Mouse (Mus musculus) c-Kit-positive CD71-positive TER-119-negative erythroid progenitor cells, embryonic 14.5 days (primary cell): ENCODE measurements at regions not wholly inside any gene's neighbourhood (a gene's known extent, or its start where the extent isn't known, plus 50 kb on each side); places are given as distances from the start of the nearest gene placed in this dataset.

ENCODE experiments used
- DNase-seq: peaks from one replicate; pipeline ENCODE4 v3.0.0-alpha.2; 2013; ENCODE audit warnings: low read depth

DNA sequence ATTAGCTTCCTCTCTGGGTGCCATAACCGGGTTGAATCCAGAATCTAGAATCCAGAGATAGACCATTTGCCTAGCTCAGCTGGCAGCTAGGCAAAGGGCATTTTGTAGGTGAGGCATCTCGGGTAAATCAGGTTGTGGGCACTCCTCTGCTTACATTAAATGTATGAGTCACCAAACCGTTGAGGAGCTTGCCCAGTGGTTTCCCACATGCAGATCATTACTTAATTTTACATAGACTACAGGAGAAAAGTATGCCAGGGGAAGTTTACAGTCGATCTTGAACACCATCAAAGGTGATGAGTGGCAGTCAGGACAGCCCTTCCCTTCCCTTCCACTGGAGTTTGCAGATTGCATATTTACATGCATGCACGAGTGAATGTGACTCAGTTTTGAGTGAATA is 128.5 kb upstream of the Peli2 start:
- DNase-seq = no peak

DNA sequence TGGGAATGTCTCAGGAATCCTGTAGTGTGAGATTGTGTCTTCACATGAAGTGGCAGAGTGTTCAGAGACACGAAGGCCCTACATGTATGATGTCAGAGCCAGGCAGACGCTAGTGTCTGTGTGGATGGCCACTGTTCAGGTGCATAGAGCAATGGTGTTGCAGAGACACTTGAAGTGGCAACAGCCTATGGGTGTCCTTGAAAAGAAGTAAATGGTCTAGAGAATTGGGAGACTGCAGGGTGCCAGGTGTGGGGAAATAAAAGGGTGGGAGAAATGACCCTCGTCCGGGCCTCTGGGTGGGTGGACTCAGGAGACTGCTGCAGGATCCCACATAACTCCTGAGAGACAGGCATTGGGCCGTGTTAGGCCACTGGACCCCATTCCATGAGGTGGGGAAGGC is 127.8 kb upstream of the Peli2 start:
- DNase-seq = no peak

DNA sequence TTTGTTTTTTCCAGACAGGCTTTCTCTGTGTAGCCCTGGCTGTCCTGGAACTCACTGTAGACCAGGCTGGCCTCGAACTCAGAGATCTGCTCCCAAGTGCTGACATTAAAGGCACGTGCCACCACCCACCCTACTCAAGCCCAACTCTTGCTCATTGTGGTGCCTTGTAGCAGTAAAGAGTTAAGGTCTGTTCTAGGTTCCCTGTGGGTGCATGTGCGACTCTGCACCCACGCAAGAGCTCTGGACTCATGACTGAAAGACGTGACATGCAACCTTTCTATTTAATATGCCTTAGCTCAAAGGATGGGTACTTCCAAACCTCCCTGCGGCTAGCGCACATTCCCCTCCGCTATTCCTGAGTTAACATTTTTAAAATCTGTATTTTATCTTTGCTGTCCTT is 121.7 kb upstream of the Peli2 start:
- no peak for DNase-seq

DNA sequence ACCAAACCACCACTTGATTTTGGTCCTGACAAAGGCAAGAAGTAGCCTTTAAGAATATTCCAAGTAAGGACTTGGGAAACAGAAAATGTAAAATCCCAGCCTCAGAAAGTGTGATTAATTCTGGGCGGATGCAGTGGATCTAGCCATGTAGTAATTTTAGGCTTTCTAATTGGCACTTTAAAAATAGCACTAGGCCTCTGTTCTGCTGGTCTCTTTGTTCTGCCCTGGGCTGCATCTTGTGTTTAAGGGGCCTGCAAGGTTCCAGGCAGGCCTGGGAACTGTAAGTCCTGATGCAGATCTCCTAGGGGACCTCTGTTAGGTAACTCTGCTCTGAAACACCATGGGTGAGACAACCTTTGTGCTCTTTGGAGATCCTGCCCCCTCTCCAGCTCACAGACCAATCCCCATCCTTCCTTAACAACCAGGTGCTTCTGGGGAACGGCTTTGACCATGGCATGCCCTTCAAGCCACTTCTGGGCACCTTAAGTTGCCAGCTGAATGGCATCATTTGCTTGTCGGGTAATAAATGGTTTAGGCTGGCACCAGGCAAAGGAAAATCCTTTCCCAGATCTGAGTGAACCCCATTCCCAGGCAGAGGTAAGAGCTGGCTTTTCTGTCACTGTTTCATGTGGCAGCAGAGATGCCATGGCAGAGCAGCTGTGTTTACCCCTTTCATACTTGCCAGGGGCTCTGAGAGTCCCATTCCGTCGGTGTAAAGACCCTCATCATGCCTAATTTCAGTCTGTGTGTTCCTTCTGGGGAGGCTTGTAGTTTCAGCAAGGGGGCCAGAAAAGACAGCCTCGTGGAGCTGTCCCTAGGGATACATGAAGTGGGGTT is 115.3 kb upstream of the Peli2 start:
- DNase-seq = no peak

DNA sequence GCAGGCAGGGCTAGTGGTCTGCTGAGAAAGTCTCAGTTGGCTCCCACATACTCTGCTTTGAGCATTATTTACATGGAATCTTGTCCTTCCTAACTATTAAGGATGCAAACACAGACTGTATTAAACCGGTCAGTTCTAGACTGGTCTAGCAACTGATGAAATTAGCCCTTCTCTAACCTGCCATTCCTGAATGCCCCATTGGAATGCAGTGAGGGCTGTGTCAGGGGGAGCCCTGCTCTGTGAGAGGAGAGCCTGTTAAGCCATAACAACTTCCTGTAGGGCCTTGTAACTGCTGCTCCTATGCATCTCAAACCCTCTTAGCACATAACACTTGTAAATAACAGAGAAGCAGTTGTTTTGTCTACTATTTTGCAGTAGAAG is 114.7 kb upstream of the Peli2 start:
- no peak for DNase-seq

DNA sequence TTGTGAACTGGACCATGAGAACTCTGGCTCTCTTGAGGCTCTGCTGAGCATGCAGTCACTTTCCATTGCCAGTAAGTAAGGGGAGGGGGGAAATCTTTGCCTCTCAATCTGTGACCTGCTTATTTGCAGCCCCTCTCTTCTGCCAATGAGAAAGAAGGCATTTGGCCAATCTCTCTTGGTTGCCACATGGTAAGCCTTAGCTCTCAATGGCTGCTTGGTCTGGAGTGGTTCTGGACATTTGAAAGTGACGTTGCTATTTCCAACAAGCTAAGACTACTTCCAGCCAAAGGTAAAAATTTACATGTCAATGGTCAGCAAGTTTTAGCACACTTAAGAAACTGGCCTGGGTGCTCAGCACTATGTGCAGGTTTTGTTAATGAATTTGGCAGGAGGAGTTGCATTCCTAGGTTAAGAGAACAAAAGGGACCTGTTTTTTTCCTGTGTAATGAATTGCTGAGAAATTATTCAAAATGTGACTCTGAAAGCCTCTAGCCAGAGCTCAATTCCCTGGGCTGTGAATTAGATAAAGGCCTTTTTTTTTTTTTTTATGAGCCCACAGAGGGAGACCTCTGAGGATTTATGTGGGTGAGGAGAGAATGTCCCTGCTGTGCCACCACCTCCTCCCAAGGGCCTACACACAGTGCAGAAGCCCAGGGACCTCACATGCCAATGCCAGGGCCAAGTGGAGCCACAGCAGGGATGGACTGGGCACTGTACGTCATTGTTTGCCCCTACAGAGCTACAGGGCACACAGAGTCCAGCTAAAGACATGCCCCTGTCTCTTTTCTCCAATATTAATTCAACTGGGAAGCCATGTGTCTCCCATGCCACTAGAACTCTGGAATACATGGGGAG is 108.0 kb upstream of the Peli2 start:
- no peak for DNase-seq

DNA sequence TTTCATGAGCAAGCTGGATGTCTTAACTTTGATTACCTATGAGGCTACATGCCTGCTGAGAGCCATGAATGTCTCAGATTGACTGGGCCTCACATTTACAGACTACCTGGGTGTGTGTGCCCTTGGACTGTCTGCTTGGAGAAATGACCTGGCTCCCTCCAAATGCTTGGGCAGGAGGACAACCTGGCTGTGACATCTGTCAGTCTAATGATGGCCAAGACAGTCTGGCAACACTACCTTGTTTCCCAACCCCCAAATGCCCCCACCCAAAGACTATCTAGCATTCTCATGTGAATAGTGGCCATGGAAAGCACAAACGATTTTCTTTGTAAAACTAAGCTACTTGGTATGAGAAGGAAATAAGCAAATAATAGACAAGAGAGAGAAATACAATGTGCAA is 107.2 kb upstream of the Peli2 start:
- no peak for DNase-seq

DNA sequence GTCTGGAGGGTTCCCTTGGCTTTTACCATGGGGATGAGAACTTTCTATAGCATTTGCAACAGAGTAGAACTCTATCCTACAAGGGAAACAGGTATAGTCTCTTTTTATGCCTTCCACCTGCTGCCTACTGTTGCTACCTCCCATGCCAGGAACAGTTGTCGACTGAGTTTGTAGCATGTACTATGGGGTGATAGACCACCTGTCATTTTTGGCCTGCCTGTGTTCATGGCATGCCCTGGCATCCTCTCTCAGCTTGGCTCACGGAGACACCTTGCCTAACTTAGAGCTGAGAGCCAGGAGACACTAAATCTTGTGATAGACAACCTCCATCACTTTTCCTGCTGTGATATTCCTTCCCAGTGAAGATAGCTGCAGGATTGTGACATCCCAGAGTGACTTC is 105.8 kb upstream of the Peli2 start:
- no peak for DNase-seq

DNA sequence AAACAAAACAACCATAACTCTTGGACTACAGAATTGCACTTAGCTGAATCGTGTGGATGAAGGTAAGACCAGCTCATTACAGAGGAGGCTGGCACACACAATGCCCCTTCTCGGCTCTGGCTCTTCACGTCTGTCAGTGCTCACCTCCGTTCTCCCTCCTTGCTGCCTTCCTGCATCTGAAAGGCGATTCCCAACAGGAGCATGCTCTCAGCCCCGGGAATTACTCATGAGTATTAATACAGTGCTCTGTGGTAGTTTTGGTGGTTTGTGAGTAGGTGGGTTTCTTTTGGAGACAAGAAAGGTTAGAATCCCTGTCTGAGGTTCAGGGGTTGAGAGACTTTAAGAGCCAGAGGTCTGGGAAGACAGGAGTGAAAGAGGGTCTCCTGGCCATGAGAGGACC is 102.7 kb upstream of the Peli2 start:
- no peak for DNase-seq

DNA sequence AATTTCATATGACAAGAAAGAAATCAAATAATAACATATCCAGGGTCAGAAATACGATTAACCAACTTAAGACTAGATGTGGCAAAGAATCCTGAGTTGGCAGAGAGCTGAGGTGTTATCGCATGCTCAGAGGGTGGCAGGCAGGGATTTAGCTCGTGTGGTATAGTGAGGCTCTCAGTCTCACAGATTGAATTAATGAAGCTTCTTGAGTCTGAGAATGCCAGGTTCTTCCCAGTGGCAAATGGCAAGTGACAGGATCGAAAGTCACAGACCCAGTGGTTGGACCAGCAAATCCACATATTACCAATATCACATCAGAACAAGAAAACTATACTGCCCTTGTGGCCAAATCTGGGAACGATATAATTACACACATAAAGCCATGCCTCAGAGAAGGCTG is 101.3 kb upstream of the Peli2 start:
- DNase-seq = no peak

DNA sequence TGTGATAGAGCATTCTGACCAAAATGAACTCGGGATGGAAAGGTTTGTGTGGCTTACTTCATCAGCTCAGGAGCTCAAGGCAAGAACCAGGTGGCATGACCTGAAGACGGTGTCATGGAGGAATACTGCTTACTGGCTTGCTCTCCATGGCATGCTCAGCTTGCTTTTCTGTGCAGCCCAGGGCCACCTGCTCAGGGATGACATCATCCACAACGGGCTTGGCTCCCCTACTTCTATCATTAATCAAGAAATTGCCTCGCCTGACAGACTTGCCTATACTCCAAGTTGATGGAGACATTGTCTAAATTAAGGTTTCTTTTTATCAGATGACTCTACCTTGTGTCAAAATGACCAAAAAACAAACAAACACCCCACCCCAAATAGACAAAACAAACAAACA is 98.4 kb upstream of the Peli2 start:
- no peak for DNase-seq

DNA sequence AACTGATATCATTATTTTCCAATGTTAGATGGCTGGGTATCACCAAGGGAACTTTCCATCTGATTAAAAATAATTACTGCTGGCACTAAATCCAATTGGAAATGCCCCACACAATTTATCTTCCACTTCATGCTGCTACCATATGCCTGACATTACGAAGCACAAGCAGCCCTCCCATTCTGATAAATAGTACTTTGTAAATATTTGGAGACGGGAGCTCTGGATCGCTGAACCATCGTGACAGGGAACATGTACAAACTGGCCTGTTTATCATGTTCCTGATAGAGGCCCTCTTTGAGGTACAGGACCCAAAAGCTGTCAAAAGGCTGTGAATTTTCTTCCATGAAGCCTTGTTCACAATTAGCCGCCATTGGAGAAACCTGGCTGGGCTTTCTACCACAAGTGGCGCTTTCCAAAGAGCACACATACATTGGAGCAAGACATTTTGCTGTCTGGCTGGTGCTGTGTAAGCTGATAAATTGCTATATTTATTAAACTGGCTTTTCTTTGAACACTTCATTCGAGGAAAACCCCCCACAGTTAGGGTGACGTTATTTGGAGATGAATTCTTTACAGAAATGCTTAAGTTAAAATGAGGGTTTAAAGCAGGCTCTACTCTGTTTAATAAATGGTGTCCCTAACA is 96.5 kb upstream of the Peli2 start:
- DNase-seq = no peak

DNA sequence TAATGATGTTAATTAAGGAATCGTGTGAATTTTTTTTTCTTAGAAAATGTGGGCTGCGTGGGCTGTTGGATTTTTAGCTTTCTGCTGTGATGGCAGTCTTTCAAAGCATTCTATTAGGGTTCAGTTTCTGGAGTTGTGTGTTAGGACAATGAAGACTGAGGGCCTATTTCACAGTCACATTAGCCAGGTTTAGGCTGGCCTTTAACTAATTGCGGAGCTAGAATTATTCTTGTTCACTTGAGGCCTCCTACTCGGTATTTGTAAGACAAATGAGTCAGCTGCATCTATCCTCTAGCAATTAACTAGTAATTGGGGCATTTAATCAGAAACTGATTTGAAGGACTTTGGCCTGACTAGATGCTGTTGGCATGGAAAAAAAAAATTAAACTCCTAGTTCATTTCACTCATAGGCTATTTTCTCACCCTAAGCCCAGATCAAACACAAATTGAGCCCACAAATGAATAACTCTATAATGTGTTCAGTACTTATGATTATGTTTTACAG is 81.3 kb upstream of the Peli2 start:
- DNase-seq = no peak

DNA sequence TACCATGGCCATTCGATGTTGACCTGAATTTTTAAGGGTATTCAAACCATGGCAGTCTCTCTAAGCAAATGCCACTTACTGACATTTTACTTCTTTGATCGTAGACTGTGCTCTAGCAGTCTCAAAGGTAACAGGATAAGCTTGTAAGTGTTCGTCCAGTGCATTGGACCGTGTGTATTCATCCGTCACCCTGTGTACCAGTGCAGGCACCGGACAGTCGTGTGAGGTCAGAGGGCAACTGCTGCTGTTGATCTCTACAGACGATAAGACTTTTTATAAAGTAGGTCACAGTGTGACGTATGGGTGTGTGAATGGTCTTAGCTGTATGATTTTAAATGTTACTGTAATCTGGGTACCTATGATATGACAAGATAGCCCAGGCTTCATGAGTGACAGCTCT is 74.5 kb upstream of the Peli2 start:
- DNase-seq = no peak

DNA sequence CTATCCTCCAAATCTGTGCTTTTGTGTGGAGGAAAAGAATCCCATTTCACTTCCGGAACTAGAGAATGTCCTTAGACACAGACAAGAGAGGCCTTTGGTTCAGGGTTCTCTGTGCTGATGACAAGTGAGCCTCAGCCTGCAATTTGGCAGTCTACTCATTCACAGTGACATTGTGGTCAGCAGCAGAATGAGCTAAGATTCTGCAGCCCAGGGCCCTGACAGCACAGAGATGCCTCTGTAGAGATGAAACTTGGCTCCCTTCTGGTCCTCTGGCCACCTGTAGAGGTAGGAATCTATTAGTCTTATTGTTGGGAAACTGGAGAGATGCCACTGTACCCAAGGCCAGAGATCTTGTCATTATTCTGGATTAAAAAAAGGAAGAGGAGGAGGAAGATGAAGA is 73.8 kb upstream of the Peli2 start:
- no peak for DNase-seq

DNA sequence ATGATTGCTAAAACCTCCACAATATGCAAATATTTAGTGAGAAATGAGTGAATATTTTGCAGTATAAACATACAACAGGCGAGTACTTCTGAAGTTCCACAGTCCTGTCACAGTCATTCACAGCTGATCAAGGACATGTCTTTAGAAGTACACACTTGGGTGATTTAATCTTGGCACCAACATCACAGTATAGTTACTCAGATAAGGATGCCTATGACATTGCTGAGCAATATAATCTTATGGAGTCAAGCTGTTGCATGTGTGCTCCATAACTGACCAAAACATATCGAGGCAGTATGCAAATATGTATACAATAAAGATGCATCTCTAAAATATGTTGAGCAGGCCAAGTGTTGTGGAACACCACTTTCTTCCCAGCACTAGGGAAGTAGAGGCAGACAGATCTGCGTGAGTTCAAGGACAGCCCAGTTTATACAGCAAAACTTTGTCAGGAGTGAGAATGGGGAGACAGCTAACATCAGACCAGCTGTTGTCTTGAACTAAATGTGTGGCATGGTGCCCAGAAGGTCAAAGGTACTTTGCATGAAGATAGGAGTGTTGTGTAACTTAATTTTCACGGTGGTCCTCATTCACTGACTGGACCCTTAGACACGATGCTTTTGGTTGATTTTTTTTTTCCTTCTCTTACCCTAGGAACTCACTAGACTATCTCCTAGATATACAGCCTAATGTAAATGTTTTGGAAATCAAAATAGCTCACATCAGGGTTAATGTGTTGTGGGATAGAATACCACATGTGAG is 70.7 kb upstream of the Peli2 start:
- DNase-seq = no peak

DNA sequence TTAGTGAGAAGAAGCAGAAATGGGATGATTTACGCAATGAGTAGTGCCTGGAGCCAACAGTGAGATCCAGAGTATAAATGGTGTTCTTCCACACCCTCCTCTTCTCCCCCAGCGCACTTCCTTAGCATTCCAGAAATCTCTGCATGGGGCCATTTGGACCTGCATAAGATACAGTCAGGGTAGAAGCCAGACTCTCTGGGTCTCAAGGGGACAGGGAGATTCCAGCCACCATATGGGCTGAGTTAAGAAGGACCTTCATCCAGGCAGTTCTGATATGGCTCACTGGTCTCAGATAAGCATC is 70.2 kb upstream of the Peli2 start:
- no peak for DNase-seq

DNA sequence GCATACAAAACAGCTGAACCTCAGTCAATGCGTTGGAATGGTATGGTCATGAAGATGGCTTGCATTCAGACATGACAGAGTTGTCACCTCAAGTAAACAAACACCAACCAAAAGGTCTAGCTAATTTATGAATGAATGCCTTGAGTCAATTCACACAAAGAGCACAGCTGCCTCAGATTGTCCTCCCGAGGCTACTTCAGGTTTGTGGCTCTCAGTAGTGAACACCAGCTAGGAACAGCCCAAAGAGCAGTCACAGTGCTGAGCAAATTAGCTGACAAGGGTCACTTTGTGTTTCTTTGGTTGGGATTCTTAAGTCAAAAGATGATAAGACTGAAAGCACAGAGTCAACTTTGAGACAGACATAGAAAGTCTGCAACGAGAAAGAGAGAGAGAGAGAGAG is 68.7 kb upstream of the Peli2 start:
- DNase-seq = no peak

DNA sequence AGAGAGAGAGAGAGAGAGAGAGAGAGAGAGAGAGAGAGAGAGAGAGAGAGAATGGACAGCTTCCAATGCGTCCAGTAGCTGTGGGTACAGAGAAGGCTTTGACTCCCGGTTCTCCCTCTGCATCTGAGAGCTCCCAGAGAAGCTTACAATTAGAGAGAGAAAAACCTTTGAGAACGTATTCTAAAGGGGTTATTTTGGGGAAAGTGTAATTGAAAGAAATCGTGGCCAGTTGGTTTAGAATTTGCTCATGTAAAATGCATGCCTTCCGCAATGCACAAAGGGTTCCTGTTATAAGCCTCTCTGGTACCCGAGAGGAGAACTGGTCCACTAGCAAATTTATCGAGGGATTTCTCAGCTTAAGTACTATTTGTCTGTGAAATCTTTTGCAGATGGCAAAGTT is 68.2 kb upstream of the Peli2 start:
- DNase-seq = no peak

DNA sequence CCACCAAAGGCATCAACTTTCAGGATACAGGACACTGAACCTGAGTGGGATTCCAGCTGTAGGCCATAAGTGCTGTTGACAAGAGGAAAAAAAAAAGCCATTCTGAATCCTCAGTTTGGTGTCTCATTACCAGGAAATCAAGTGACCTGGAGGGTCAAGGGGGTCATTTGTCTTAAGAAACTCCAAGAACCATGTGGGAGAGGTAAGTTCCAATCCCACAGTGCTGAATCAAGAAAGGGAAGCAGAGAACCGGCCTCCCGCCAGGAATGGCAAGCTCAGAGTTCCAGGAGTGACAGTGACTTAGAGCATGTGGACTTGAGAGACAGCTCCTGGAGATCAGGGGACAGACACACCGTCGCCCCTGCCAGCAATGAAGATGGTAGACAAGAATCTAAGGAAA is 67.5 kb upstream of the Peli2 start:
- no peak for DNase-seq

DNA sequence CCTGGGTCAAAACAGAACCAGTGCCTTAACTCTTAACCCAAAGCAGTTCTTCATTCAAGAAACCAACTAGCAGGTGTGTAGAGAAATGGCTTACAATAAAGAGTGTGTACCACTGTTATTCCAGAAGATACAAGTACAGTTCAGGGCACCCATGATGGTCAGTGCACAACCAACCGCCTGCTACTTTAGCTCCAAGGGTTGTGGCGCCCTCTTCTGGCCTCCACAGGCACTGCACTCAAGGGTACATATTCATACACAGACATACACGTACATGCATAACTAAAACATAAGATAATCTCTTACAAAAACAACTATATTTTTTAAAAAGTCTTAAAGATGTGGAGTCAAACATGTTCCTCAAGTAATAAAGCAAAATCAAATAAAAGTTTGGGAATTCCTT is 65.9 kb upstream of the Peli2 start:
- peak; percentile 0 for DNase-seq

DNA sequence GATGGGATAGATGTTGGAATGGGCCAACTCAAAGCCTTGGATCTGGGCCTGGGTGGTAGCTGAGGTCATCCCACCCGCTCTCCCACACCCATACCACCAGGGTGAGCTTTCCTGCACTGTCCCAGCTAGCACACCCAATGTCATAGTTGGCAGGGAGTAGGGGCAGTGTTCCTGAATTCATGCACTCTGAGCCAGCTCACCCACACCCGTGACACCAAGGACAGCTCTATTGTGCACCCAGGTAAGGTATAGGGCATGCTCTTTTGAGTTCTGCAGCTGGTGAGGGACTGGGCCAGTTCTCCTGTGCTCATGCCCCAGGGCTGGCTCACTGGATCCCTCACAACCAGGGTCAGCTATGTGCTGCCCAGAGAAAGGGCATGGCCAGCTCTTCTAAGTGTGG is 64.8 kb upstream of the Peli2 start:
- no peak for DNase-seq
